Mouse (Mus musculus) heart, postnatal 25 days (tissue): Measurements from ENCODE around the gene Ccdc60. TPM values are rescaled to one million over a fixed set of nuclear protein-coding genes. Genes with fewer than 3 reads are reported as not detected.

ENCODE experiments used
- DNase-seq: peaks from one replicate; pipeline ENCODE4 v3.0.0; 2022; ENCODE audit warnings: low spot score
- intact Hi-C: fragments of 180-260 bp; cut with DNase I; formaldehyde crosslinking; loops from one replicate; pipeline ENCODE4 v1.15.1; 2025
- total RNA-seq, 2 experiments: library from RNA; stranded (reverse); gene quantifications; 2 replicates each; pipeline ENCODE4 v1.2.3; 2021

Gene Ccdc60
- total RNA-seq, 2 experiments from 2014 or later: not detected

DNA sequence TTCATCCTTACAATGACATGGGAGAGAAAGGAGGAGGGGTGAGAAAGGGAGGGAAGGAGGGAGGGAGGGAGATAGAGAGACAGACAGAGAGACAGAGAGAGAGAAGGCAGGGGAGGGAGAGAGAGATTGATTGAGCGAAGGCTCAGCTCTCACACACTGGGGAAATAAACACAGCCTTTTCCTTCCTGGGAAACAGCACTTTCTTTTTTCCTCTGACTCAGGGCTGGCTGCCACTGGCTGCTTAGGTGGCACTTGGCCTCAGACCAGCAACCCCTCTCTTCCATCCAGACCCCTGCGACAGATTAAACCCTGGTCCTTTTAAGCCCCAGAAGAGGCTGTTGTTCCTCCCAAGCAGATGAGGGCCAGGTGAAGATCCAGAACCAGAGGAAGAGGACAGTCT, 14.0 kb downstream of the Ccdc60 start:
- intact Hi-C loops: no loop called here
- no peak for DNase-seq

DNA sequence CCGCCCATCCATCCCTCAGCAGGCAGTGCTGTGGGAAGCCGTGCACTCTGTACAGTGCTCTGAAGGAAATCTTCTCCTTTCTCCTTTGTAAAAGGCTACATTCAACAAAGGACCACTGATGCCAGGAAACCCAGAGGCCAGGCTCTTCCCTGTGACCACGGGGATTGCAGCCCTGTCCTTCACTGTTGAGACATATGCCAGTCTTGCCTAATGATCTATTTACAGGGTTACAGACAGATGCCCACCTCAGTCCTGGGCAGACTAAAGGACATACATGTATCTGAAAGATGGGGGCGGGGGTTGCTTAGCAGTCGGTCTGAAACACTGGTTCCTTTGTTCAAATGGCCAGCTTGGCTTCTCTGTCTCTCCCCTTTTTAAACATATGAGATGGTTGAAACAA, 14.4 kb downstream of the Ccdc60 start:
- intact Hi-C loops: no loop called here
- no peak for DNase-seq

DNA sequence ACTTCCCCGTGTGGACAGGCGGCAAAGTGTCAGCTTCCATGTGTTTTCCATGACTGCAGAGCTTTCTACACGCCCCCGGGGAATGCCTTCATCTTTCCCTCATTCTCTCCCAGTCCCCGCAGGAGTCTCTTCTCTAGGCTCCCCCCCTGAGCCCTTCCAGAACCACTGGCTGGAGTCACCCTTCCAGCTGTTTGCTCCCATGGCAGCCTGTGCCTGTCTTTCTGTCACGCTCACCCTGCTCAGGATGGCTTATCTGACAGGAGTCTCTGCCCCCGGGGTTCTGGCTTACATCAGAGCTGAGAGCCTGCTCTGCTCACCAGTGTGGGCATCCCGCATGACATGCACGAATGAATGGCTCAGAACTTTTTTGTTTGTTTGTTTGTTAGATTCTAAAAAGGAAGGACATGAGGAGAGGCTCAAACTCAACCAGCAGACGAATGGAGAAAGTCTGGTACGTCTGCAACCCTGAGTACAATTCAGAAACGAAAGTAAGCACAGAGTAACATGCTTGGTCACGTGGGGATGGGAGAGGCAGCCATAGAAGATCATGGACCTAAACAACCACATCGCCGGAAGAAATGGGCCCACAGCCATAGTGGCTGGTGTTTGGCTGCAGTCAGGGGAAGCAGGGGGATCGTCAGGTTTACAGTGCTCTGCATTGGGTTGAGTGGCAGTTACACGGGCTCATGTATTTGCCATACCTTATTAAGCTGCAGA, 17.1 kb downstream of the Ccdc60 start:
- intact Hi-C loops: no loop called here
- DNase-seq: no peak

DNA sequence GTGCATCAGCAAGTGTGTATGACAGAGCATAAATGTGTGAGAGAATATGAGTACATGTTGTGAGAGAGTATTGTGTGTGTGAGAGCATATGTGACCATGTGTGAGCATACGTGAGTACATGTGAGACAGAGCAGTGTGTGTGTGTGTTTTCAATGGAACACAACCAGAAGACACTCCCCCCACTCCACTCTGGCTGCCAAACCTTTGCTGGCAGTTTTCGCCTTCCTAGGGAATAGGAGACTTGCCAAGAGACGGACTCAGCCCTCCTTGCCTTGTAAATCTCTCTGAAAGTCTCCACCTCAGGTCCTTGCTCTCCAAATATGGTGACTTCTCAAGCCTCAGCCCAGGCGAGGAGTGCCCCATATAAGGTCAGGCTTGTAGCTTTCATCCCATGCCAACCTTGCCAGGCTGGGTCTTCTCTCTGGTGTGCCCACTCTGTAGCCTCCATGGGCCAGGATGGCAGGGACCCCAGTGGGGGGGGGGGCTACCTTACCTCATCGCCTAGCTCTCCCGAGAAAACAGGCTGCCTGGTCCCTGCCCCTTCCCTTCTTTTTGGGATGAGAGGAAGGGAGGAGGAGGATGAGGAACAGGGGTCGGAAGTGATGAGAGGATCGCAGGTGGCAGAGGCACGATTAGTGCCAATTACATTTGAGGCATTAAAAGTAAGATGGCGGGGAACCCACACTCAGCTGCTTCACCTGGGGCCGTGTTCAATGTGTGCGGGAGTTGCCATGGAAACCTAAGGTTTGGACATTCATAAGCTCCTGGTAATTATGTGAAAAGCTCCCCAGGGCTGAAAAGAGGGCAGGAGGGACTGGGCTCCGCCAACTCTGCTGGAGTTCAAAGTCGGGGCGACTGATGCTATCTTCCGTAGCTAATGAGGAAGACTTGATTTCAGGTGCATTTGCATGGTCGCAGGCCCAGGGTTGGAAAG, 19.3 kb downstream of the Ccdc60 start:
- intact Hi-C loops: no loop called here
- no peak for DNase-seq

- no peak for DNase-seq
- intact Hi-C loops: no loop called here
Observed at GRCm38 (mm10) chr5:116262689-116263088, 26.1 kb downstream of the Ccdc60 start.

DNA sequence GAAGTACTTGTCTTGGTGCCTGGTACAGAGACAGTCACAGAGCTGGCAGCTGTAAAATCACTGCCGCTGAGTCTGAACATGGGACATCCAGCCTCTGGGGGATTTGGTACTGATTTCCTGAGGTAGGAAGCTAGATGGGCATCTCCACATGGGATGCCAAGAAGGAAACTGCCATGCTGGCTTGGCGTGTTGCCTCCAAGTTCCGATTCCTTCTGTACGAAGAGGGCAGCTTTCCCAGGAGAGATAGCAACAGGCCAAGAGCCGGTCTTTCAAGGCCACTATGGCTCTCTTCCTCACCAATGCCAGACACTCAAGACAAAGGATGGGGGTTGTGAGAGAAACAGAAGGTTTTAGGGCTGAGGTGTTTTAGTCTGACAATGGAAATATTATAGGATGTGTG, 26.8 kb downstream of the Ccdc60 start:
- intact Hi-C loops: no loop called here
- DNase-seq: no peak

DNA sequence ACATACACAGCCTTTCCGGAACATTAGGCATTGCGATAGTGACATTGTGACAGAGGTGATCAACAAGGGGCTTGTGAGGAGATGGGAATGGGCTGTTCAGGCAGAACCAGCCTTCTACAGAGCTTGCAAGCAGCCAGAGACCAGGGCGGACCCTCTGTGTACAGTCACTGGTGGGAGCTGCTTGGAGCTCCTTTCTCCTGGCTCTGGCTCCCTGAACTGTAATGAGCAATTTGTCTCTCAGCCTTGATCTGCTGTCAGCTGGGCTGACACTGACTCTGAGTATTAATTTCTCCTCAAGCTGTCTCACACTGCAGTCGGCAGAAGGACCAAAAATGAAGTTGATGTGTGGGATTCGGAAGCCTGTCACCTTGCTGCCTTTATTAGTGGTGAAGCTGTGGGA, 28.4 kb downstream of the Ccdc60 start:
- no peak for DNase-seq
- intact Hi-C loops: no loop called here

DNA sequence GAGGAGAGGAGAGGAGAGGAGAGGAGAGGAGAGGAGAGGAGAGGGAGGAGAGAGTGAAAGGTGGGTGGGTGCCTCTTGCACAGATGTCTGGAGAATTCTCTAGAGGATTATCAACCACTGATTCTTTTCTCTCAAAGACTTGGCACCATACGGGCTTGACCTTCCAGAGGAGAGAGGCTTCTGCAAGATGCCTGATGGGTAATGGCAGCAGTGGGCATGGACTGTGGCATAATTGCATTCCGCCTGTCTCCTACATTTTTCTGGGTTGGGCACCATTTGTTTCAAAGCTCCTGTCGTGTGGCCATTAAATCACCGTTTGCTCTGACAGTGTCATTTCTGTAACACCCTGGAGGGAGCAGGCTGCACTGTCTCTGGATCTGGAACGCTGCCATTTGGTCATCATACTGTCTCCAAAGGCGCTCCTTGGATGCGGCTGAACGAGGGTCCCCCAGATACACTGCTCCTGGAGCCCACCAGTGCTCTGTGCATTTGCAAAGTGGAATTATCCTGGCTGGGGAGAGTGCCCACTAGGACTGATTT, 30.4 kb downstream of the Ccdc60 start:
- intact Hi-C loops: no loop called here
- no peak for DNase-seq

DNA sequence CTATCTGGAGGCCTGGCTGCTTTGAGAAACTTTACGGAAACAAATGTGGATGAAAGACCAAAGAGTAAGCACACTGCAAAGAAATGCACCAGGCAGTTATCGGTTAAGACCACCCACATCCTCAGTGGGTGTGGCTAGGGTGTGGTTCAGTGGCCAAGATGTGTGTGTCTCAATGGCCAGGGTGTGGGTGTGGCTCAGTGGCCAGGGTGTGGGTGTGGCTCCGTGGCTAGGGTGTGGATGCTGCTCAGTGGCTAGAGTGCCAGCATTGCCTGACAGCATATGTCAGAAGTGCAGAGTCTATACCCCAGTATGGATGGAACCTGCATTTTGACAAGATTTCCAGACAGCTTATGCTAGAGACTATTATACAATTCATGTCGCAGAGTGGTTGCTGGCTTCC, 34.9 kb downstream of the Ccdc60 start:
- intact Hi-C loops: no loop called here

GRCm38 (mm10) chr5:116252186-116252585, 36.6 kb downstream of the Ccdc60 start:
- intact Hi-C loops: no loop called here
- DNase-seq: no peak

More for the DNA sequence above, 34.9 kb downstream of the Ccdc60 start:
- DNase-seq: no peak

DNA sequence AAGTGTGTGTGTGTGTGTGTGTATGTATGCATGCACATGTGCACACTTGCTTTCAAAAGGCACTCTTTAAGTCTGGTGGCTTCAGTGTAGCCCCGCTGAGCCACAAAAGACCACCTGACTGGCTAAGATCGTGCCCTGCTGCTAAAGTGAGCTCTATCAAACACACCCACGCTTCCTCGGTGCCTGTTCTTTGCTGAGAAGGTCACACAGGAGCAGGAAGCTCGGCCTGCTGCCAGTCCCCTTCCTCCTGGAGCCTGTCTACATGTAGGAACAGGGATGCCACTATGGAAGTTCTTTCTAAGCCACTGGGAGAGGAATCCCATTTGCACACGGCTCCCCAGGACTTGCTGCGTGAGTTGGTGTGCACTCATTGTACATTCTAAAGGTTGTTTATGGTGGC, 42.1 kb downstream of the Ccdc60 start:
- no peak for DNase-seq
- intact Hi-C loops: no loop called here

- intact Hi-C loops: no loop called here
- DNase-seq: no peak
Observed at GRCm38 (mm10) chr5:116244476-116244875, 44.3 kb downstream of the Ccdc60 start.

DNA sequence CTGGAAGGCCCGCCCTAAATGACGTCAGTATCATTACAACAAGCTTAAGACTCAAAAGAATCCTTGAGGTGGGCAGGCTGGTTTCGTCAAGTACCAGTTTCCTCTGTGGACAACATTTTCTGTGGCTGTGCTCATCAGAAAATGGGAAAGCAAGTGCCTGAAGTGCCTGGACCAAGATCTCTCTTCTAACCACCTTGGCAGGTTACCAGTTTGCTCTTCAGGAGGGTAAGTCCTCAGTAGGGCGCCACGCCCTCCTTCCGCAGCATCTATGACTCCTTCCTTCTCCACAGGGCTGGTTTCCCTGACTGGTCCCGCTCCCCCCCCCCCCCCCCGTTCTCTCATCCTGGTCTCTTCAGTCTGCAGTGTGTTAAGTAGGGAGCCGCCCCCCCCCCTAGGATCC, 45.2 kb downstream of the Ccdc60 start:
- DNase-seq: no peak
- intact Hi-C loops: no loop called here

GRCm38 (mm10) chr5:116231841-116232643, 56.7 kb downstream of the Ccdc60 start:
- no peak for DNase-seq
- intact Hi-C loops: loop anchor here (1.0 to 5.0 kb wide), 4 partner anchors 155 to 360 kb away; partner anchors contain the start of gene Srrm4

GRCm38 (mm10) chr5:116228414-116228813, 60.4 kb downstream of the Ccdc60 start:
- no peak for DNase-seq
- intact Hi-C loops: no loop called here

- intact Hi-C loops: no loop called here
Observed at GRCm38 (mm10) chr5:116224023-116224422, 64.8 kb downstream of the Ccdc60 start.

GRCm38 (mm10) chr5:116221916-116222315, 66.9 kb downstream of the Ccdc60 start:
- DNase-seq: no peak
- intact Hi-C loops: no loop called here

More at GRCm38 (mm10) chr5:116224023-116224422, 64.8 kb downstream of the Ccdc60 start:
- no peak for DNase-seq

DNA sequence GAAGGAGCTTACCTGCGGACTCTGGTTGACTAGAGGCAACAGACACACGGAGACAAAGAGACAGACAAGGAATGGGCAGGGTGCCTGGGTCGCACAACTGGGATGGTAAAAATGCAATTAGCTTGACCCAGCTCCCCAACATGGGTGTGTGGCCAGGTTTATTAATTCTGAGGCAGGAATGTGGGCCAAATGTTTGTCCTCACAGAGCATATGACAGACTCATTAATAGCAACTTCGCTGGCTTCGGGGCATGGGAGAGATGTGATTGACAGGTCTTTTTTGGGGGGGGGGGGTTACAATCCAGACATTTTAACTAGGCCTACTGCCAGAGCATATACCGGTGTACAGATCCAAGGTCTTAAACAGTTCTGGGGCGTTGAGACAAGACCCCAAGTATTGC, 69.5 kb downstream of the Ccdc60 start:
- no peak for DNase-seq
- intact Hi-C loops: no loop called here

DNA sequence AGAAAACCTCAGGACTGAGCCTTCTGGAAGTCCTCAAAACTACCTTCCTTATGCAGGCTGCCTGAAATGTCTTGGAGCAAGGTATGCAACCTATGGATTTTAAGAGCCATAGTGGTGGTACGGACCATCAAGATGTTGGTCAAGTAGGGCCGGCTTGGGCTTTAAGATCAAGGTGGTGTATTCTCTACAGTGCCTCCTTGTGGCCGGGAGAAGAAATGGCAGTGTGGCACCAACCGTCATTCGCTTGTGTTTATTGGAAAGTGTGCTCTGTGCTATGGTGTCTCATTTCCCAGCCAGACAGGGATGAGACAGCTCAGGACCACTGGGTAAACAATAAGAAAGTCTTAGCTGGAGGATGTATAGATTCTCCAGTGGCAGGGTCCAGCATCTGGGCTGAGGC, 76.1 kb downstream of the Ccdc60 start:
- intact Hi-C loops: loop anchor here (2.0 kb wide), 1 partner anchor 182 kb away; no protein-coding TSS in a partner anchor
- DNase-seq: no peak
